Mouse (Mus musculus): ENCODE results near the gene Pde4a. TPM values are rescaled to one million over a fixed set of nuclear protein-coding genes. Genes with fewer than 3 reads are reported as not detected.
"Not testable (repeated sequence)": the region's sequence is repeated elsewhere in the genome, so short reads cannot be mapped to it uniquely, and the experiment has no call there.

Gene Pde4a
- polyA plus RNA-seq, 1 experiment from 2014 or later = 23.7 TPM

GRCm38 (mm10) chr9:21193786-21194185 lies 28.3 kb downstream of the Pde4a start:
- WGBS = 88% methylated on average over 3 of the region's 3 CpGs
- Histone ChIP-seq H3K27me3 (no peaks in the 10 kb centered on the region), H3K36me3 (no peaks in the 10 kb centered on the region), H3K9ac (replicated peaks) (no peak overlapping the region), H3K4me2 (replicated peaks) (no peak overlapping the region), H3K4me1 (peaks cover 22% of the 10 kb centered on the region), H3K27ac (replicated peaks) (no peak overlapping the region), H3K9me3 (no peaks in the 10 kb centered on the region), H3K4me3 (no peak overlapping the region)
- no peak for ATAC-seq (replicated peaks)

- Histone ChIP-seq H3K36me3 (no peaks in the 10 kb centered on the region), H3K27ac (replicated peaks) (no peak overlapping the region), H3K9me3 (no peaks in the 10 kb centered on the region), H3K4me1 (peaks cover 25% of the 10 kb centered on the region), H3K27me3 (no peaks in the 10 kb centered on the region), H3K4me2 (replicated peaks) (no peak overlapping the region), H3K4me3 (no peak overlapping the region), H3K9ac (replicated peaks) (no peak overlapping the region)
- no peak for ATAC-seq (replicated peaks)
- WGBS = 75% methylated on average over 4 of the region's 4 CpGs
These were observed 29.4 kb downstream of the Pde4a start for GRCm38 (mm10) chr9:21194787-21195493.

- not testable (repeated sequence) for H3K27me3 ChIP-seq; H3K9ac ChIP-seq (replicated peaks); H3K4me2 ChIP-seq (replicated peaks); H3K36me3 ChIP-seq; H3K9me3 ChIP-seq; H3K27ac ChIP-seq (replicated peaks)
- 40% methylated on average over 7 of the region's 7 CpGs for WGBS
- peaks cover 25% of the 10 kb centered on the region for H3K4me1 ChIP-seq
- ATAC-seq (replicated peaks) = peak; percentile 10; the same call in 1 of the 2 replicates
- peak overlapping the region; percentile 61; the same call in 1 of the 2 replicates for H3K4me3 ChIP-seq
These were observed 30.4 kb downstream of the Pde4a start for GRCm38 (mm10) chr9:21195736-21196505.

- WGBS = 22% methylated on average over 18 of the region's 19 CpGs
- Histone ChIP-seq H3K4me3 (peak overlapping the region; percentile 61), H3K27ac (replicated peaks) (peak overlapping the region; percentile 72), H3K4me1 (peaks cover 25% of the 10 kb centered on the region), H3K4me2 (replicated peaks) (peak overlapping the region; percentile 79), H3K36me3 (peaks cover 2% of the 10 kb centered on the region; the same call in 1 of the 2 replicates), H3K9ac (replicated peaks) (peak overlapping the region; percentile 70), H3K9me3 (no peaks in the 10 kb centered on the region), H3K27me3 (no peaks in the 10 kb centered on the region)
- ATAC-seq (replicated peaks) = peak; percentile 79
These were observed 31.3 kb downstream of the Pde4a start for GRCm38 (mm10) chr9:21196521-21197433.

GRCm38 (mm10) chr9:21197981-21198380 lies 32.5 kb downstream of the Pde4a start:
- Histone ChIP-seq H3K4me1 (peaks cover 25% of the 10 kb centered on the region), H3K4me3 (peak overlapping the region; percentile 61), H3K9me3 (no peaks in the 10 kb centered on the region), H3K27me3 (no peaks in the 10 kb centered on the region), H3K9ac (replicated peaks) (peak overlapping the region; percentile 70), H3K27ac (replicated peaks) (peak overlapping the region; percentile 52), H3K36me3 (peaks cover 2% of the 10 kb centered on the region; the same call in 1 of the 2 replicates), H3K4me2 (replicated peaks) (peak overlapping the region; percentile 79)
- peak; percentile 82 for ATAC-seq (replicated peaks)
- 5% methylated on average over 4 of the region's 4 CpGs for WGBS

- H3K4me2 ChIP-seq (replicated peaks) = peak overlapping the region; percentile 79; the same call in 1 of the 2 replicates
- ATAC-seq (replicated peaks) = no peak
- no peak overlapping the region for H3K9ac ChIP-seq (replicated peaks)
- H3K27ac ChIP-seq (replicated peaks) = no peak overlapping the region
- H3K9me3 ChIP-seq = no peaks in the 10 kb centered on the region
- H3K4me1 ChIP-seq = peaks cover 25% of the 10 kb centered on the region
- no peak overlapping the region for H3K4me3 ChIP-seq
- 82% methylated on average over 3 of the region's 3 CpGs for WGBS
- peaks cover 2% of the 10 kb centered on the region; the same call in 1 of the 2 replicates for H3K36me3 ChIP-seq
- H3K27me3 ChIP-seq = no peaks in the 10 kb centered on the region
These were observed 33.4 kb downstream of the Pde4a start for GRCm38 (mm10) chr9:21198960-21199359.

GRCm38 (mm10) chr9:21204156-21204527 lies 38.6 kb downstream of the Pde4a start:
- H3K4me2 ChIP-seq (replicated peaks) = no peak overlapping the region; the same call in 1 of the 2 replicates
- no peak for ATAC-seq (replicated peaks)
- WGBS = 22% methylated on average over 8 of the region's 8 CpGs

GRCm38 (mm10) chr9:21204528-21205272 lies 39.2 kb downstream of the Pde4a start:
- Histone ChIP-seq H3K9me3 (no peaks in the 10 kb centered on the region), H3K4me3 (peak overlapping the region; percentile 33), H3K4me1 (peaks cover 6% of the 10 kb centered on the region; the same call in 1 of the 2 replicates), H3K4me2 (replicated peaks) (peak overlapping the region; percentile 37), H3K9ac (replicated peaks) (no peak overlapping the region), H3K27ac (replicated peaks) (no peak overlapping the region), H3K27me3 (no peaks in the 10 kb centered on the region), H3K36me3 (peaks cover 2% of the 10 kb centered on the region; the same call in 1 of the 2 replicates)
- WGBS = 2% methylated on average over 23 of the region's 23 CpGs
- peak; percentile 62 for ATAC-seq (replicated peaks)

More at GRCm38 (mm10) chr9:21204156-21204527, 38.6 kb downstream of the Pde4a start:
- H3K27ac ChIP-seq (replicated peaks) = no peak overlapping the region
- H3K4me1 ChIP-seq = peaks cover 6% of the 10 kb centered on the region; the same call in 1 of the 2 replicates
- H3K36me3 ChIP-seq = peaks cover 2% of the 10 kb centered on the region; the same call in 1 of the 2 replicates
- H3K4me3 ChIP-seq = no peak overlapping the region
- H3K9me3 ChIP-seq = no peaks in the 10 kb centered on the region
- no peaks in the 10 kb centered on the region for H3K27me3 ChIP-seq
- no peak overlapping the region for H3K9ac ChIP-seq (replicated peaks)

GRCm38 (mm10) chr9:21206848-21207247 lies 41.3 kb downstream of the Pde4a start:
- ATAC-seq (replicated peaks) = no peak
- 89% methylated on average over 6 of the region's 6 CpGs for WGBS
- Histone ChIP-seq H3K27me3 (no peaks in the 10 kb centered on the region), H3K9me3 (no peaks in the 10 kb centered on the region), H3K9ac (replicated peaks) (no peak overlapping the region), H3K4me1 (peaks cover 6% of the 10 kb centered on the region; the same call in 1 of the 2 replicates), H3K4me3 (no peak overlapping the region), H3K4me2 (replicated peaks) (no peak overlapping the region), H3K36me3 (peaks cover 11% of the 10 kb centered on the region; the same call in 1 of the 2 replicates), H3K27ac (replicated peaks) (no peak overlapping the region)

GRCm38 (mm10) chr9:21208626-21209025 lies 43.1 kb downstream of the Pde4a start:
- Histone ChIP-seq H3K27me3 (no peaks in the 10 kb centered on the region), H3K4me3 (no peak overlapping the region), H3K9ac (replicated peaks) (no peak overlapping the region), H3K9me3 (no peaks in the 10 kb centered on the region), H3K4me2 (replicated peaks) (no peak overlapping the region), H3K27ac (replicated peaks) (no peak overlapping the region), H3K36me3 (peaks cover 11% of the 10 kb centered on the region; the same call in 1 of the 2 replicates), H3K4me1 (peaks cover 6% of the 10 kb centered on the region; the same call in 1 of the 2 replicates)
- ATAC-seq (replicated peaks) = no peak
- 70% methylated on average over 2 of the region's 2 CpGs for WGBS

- WGBS = 80% methylated on average over 6 of the region's 6 CpGs
These were observed 45.3 kb downstream of the Pde4a start for GRCm38 (mm10) chr9:21210821-21211220.

More at GRCm38 (mm10) chr9:21210821-21211220, 45.3 kb downstream of the Pde4a start:
- H3K27me3 ChIP-seq = no peaks in the 10 kb centered on the region
- no peak for ATAC-seq (replicated peaks)
- H3K4me3 ChIP-seq = no peak overlapping the region
- no peaks in the 10 kb centered on the region for H3K4me1 ChIP-seq
- H3K9me3 ChIP-seq = no peaks in the 10 kb centered on the region
- no peak overlapping the region for H3K9ac ChIP-seq (replicated peaks)
- H3K36me3 ChIP-seq = peaks cover 11% of the 10 kb centered on the region; the same call in 1 of the 2 replicates
- no peak overlapping the region for H3K4me2 ChIP-seq (replicated peaks)
- no peak overlapping the region for H3K27ac ChIP-seq (replicated peaks)

Measured in forebrain, embryonic 15.5 days (tissue).